Mouse (Mus musculus): Measurements from ENCODE around the gene Rimklb. TPM values are rescaled to one million over a fixed set of nuclear protein-coding genes. Genes with fewer than 3 reads are reported as not detected.

Gene Rimklb
- polyA plus RNA-seq, 1 experiment from 2014 or later: 84.6 TPM

Other genes with a start within 250 kb of the Rimklb start
- gene Klrg1, start 215.9 kb downstream of the Rimklb start, polyA plus RNA-seq (2016; fragmentation: Nextera tagmentation; extraction: Ambion mirVana): 0.18 and 0.32 TPM in 2 replicates
- 68.7 and 70.6 TPM in 2 replicates for gene M6pr, start 190.0 kb downstream of the Rimklb start, polyA plus RNA-seq (2016; fragmentation: Nextera tagmentation; extraction: Ambion mirVana)
- 34.4 and 37.5 TPM in 2 replicates for gene Phc1, start 158.2 kb downstream of the Rimklb start, polyA plus RNA-seq (2016; fragmentation: Nextera tagmentation; extraction: Ambion mirVana)
- 0.51 and 0.75 TPM in 2 replicates for gene Mfap5, start 7.1 kb upstream of the Rimklb start, polyA plus RNA-seq (2016; fragmentation: Nextera tagmentation; extraction: Ambion mirVana)
- gene Aicda, start 55.0 kb upstream of the Rimklb start, polyA plus RNA-seq (2016; fragmentation: Nextera tagmentation; extraction: Ambion mirVana): not detected in 2 replicates
- 1.6 and 1.9 TPM in 2 replicates for gene Apobec1, start 103.7 kb upstream of the Rimklb start, polyA plus RNA-seq (2016; fragmentation: Nextera tagmentation; extraction: Ambion mirVana)
- gene Gdf3, start 111.3 kb upstream of the Rimklb start, polyA plus RNA-seq (2016; fragmentation: Nextera tagmentation; extraction: Ambion mirVana): 0.12 TPM in 1 of 2 replicates, not detected in the other
- not detected in 2 replicates for gene Dppa3, start 127.6 kb upstream of the Rimklb start, polyA plus RNA-seq (2016; fragmentation: Nextera tagmentation; extraction: Ambion mirVana)
- gene Nanog, start 208.7 kb upstream of the Rimklb start, polyA plus RNA-seq (2016; fragmentation: Nextera tagmentation; extraction: Ambion mirVana): 0.19 and 0.22 TPM in 2 replicates